Mouse (Mus musculus): ENCODE results near the gene 1110059E24Rik. TPM values are rescaled to one million over a fixed set of nuclear protein-coding genes. Genes with fewer than 3 reads are reported as not detected.

Gene 1110059E24Rik
- 61.5 TPM for polyA plus RNA-seq (2014; fragmentation: Illumina TruSeq; extraction: RNeasy Lipid Tissue Mini Kit (QIAGEN cat#74804); ENCODE audit: low read depth, low replicate concordance)

DNA sequence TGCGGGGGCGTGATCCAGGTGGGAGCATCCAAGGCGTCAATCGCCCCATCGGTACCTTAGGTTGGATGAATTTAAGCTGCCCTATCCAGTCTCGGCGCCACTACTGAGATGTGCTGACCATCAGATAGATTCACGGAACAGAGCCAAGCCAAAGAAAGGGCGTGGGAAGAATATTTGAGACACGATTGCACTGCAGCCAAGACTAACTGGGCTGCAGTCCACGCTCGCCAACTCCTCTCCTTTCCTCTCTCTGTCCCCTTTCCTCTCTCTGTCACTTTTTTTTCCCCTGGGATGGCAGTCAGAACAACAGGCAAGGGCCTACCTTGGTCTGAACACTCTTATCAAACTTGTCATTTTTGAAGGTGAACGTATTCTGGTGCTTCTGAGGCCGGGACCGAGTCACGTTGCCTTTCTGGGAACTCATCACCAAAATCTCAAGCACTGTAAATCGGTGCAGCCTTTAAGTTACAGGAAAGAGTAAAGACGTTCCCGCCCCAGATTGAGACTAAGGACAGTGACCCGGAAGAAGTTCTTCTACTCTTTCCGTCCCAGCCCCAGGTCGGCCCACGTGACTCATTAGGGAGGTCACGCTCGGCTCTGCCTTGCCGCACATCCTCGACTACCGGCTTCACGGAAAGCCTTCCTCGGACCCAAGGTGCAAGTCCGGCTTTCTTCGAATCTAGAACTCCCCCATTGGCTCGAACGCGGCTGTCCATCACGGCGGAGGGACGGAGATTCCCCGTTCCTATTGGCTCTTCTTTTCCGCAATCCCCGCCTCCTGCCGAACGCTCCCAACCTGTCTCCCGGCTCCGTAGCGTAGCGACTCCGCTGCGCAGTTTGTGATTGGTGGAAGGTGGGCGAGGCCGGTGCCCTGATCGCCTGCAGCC lies at the start of gene 1110059E24Rik:
TSS of gene 1110059E24Rik (minus strand) at position 692 of the 887 bp plus-strand sequence.

DNA sequence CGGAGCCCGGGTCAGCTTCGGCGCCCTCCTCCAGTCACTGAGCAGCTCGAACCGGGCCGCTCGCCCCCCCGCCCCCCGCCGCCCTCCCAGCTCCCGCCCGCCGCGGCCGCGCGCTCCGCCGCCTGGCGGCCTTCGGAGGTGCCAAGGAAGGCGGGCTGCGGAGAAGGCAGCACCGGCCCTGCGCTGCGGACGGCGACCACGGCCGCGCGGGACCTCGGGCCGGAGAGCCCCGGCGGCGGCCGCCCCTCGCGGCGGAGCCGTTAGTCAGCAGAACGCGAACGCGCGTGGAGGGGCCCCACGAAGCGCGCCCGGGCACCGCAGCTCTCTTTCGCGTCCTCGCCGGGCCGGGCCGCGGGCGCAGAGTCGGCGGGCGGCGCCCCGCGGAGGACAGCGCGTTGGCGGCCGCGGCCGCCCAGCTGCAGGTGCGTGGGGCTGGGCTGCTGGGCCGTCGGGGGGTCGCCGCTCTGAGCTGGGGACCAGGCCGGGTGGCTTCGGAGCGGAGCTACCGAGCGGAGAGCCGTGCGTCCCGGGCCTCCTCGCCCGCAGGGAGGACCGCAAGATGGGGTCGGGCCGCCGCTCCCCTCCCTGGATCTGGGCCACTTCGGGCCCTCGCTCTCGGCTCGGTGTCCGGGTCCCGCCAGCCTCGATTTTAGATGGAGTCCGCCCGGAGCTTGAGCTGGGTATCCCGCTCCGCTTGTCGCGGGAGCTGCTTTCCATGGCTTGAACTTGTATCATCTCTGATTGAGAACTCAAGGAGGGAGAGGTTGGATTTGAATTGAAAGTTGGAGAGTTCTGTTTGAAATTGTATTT lies 601 bp upstream of the 1110059E24Rik start, which contains the start of gene Abhd17b:
TSS of gene Abhd17b (plus strand) at position 14 of the 810 bp plus-strand sequence.

Other genes starting within 250 kb of the 1110059E24Rik start
- gene Gda, start 179.5 kb downstream of the 1110059E24Rik start, polyA plus RNA-seq (2014; fragmentation: Illumina TruSeq; extraction: RNeasy Lipid Tissue Mini Kit (QIAGEN cat#74804); ENCODE audit: low read depth, low replicate concordance): 9.3 TPM
- gene Abhd17b, start 209 bp upstream of the 1110059E24Rik start, polyA plus RNA-seq (2014; fragmentation: Illumina TruSeq; extraction: RNeasy Lipid Tissue Mini Kit (QIAGEN cat#74804); ENCODE audit: low read depth, low replicate concordance): 84.7 TPM
- gene Cemip2, start 125.4 kb upstream of the 1110059E24Rik start, polyA plus RNA-seq (2014; fragmentation: Illumina TruSeq; extraction: RNeasy Lipid Tissue Mini Kit (QIAGEN cat#74804); ENCODE audit: low read depth, low replicate concordance): 8.5 TPM

Measured in kidney, adult 10 weeks (tissue).